Mouse (Mus musculus) stomach, embryonic 16.5 days (tissue): ENCODE data around the gene Taar7f. TPM values are rescaled to one million over a fixed set of nuclear protein-coding genes. Genes with fewer than 3 reads are reported as not detected.

Experiments
- ATAC-seq: fragments of 200-750 bp; cut with Nextera tagmentation; 2 replicates; pipeline ENCODE4 v1.8.0; 2017; ENCODE audit warnings: moderate number of reproducible peaks, moderate TSS enrichment; ENCODE audit not compliant: insufficient read depth, low FRiP score
- H3K27ac ChIP-seq: fragments of 300-500 bp; sonication (generic); 2 replicates; pipeline ENCODE4 v1.5.1; 2014; ENCODE audit warnings: low read length
- H3K27me3 ChIP-seq: fragments of 300-500 bp; sonication (generic); 2 replicates; pipeline ENCODE4 v1.6.1; 2014; ENCODE audit warnings: low read length, control low read depth, mixed read lengths; ENCODE audit not compliant: control insufficient read depth, insufficient read depth
- H3K36me3 ChIP-seq: fragments of 300-500 bp; sonication (generic); 2 replicates; pipeline ENCODE4 v1.6.1; 2014; ENCODE audit warnings: low read length; ENCODE audit not compliant: control insufficient read depth, insufficient read depth
- H3K4me1 ChIP-seq: fragments of 300-500 bp; sonication (generic); 2 replicates; pipeline ENCODE4 v1.6.1; 2014; ENCODE audit warnings: low read length, control low read depth, mixed read lengths; ENCODE audit not compliant: control insufficient read depth, insufficient read depth
- H3K4me2 ChIP-seq: fragments of 300-500 bp; sonication (generic); 2 replicates; pipeline ENCODE4 v1.6.1; 2014; ENCODE audit warnings: low read depth, low read length, mixed read lengths
- H3K4me3 ChIP-seq: fragments of 300-500 bp; sonication (generic); replicated peaks from 2 replicates; pipeline ENCODE4 v1.5.1; 2014; ENCODE audit warnings: mild to moderate bottlenecking, low read length
- H3K9ac ChIP-seq: fragments of 300-500 bp; sonication (generic); 2 replicates; pipeline ENCODE4 v1.6.1; 2014; ENCODE audit warnings: low read length
- H3K9me3 ChIP-seq: fragments of 300-500 bp; sonication (generic); replicated peaks from 2 replicates; pipeline ENCODE4 v1.6.1; 2016; ENCODE audit warnings: low read length, control low read depth; ENCODE audit not compliant: control insufficient read depth
- WGBS: fragments of 180-500 bp; shearing (Covaris S2); extraction: QIAGEN DNeasy Blood & Tissue Kit; methylation state at CpG from one replicate; pipeline ENCODE4 v1.1.7; 2014; 5-methylcytosine and 5-hydroxymethylcytosine counted together
- polyA plus RNA-seq: library from polyadenylated mRNA; unstranded; fragments of >200 nt; fragmentation: Nextera tagmentation; extraction: Ambion mirVana; gene quantifications from 2 replicates; pipeline ENCODE4 v1.2.1, GENCODE M21; 2015

Gene Taar7f
- polyA plus RNA-seq = not detected in 2 replicates

- Histone ChIP-seq H3K27me3 (no peaks in the 10 kb centered on the region), H3K9ac (no peak within 1 kb of the TSS), H3K4me2 (no peak within 1 kb of the TSS), H3K4me1 (no peaks in the 10 kb centered on the region), H3K36me3 (no peaks in the 10 kb centered on the region), H3K4me3 (no peak within 1 kb of the TSS), H3K9me3 (no peaks in the 10 kb centered on the region), H3K27ac (no peak within 1 kb of the TSS)
- ATAC-seq = no peak
These were observed at the start of gene Taar7f for GRCm38 (mm10) chr10:24049210-24049609. Gene Taar7f, plus strand, starts transcription at chr10:24049510.

- Histone ChIP-seq H3K4me2 (no peak within 1 kb of the TSS), H3K27ac (no peak within 1 kb of the TSS), H3K36me3 (no peaks in the 10 kb centered on the region), H3K4me1 (no peaks in the 10 kb centered on the region), H3K4me3 (no peak within 1 kb of the TSS), H3K27me3 (no peaks in the 10 kb centered on the region), H3K9me3 (no peaks in the 10 kb centered on the region), H3K9ac (no peak within 1 kb of the TSS)
- no peak for ATAC-seq
- 57% methylated on average over 1 of the region's 1 CpGs for WGBS
These were observed 49.7 kb upstream of the Taar7f start, which contains the start of gene Taar7b for GRCm38 (mm10) chr10:23999639-24000038. Gene Taar7b, plus strand, starts transcription at chr10:23999939.

DNA sequence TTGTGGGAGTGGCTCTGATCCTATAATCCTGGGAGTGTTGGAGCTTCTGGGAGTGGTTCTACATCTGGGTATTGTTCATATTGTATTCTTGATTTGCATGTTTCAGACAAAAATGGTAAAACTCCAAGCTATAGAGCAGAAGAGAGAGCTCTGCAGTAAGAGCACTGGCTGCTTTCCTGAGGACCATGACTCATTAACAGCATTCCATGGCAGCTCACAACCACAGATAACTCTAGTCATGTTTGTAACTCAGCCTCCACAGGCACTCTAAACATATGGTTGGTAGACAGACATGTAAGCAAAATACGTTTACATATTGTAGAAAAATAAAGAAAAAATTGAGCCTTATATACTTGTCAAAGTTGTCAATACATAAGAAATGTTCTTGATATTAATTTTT is 42.9 kb upstream of the Taar7f start:
- WGBS = 67% methylated on average over 1 of the region's 1 CpGs
- no peaks in the 10 kb centered on the region for H3K27me3 ChIP-seq

GRCm38 (mm10) chr10:24007034-24007433 is 42.3 kb upstream of the Taar7f start:
- H3K36me3 ChIP-seq = no peaks in the 10 kb centered on the region
- H3K4me3 ChIP-seq = no peak overlapping the region
- WGBS = 27% methylated on average over 2 of the region's 2 CpGs
- ATAC-seq = no peak
- H3K9me3 ChIP-seq = no peaks in the 10 kb centered on the region
- no peak overlapping the region for H3K4me2 ChIP-seq
- no peaks in the 10 kb centered on the region for H3K27me3 ChIP-seq
- no peaks in the 10 kb centered on the region for H3K4me1 ChIP-seq
- H3K27ac ChIP-seq = no peak overlapping the region
- H3K9ac ChIP-seq = no peak overlapping the region

More for the DNA sequence above, 42.9 kb upstream of the Taar7f start:
- Histone ChIP-seq H3K27ac (no peak overlapping the region), H3K9me3 (no peaks in the 10 kb centered on the region), H3K9ac (no peak overlapping the region), H3K4me2 (no peak overlapping the region), H3K4me3 (no peak overlapping the region), H3K36me3 (no peaks in the 10 kb centered on the region), H3K4me1 (no peaks in the 10 kb centered on the region)
- no peak for ATAC-seq

DNA sequence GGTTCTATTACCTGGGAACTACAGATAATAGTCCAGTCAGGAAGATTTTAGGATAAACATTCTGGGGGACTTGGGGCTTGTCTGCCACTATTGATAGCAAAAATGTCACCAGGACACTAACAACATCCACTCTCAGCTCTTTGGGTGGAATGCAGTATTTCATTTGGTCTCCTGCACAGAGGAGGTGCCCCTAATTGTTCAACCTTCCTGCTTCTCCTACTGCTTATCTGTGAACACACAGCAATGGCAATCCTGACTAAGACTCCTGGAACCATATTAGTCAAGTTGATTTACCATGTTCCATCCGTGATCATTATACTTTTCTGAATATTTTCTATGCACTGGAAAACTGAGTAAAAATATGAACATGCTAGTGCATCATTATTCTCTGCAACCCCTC is 41.2 kb upstream of the Taar7f start:
- H3K9me3 ChIP-seq = no peaks in the 10 kb centered on the region
- H3K27me3 ChIP-seq = no peaks in the 10 kb centered on the region
- H3K27ac ChIP-seq = no peak overlapping the region
- no peaks in the 10 kb centered on the region for H3K36me3 ChIP-seq
- H3K9ac ChIP-seq = no peak overlapping the region
- no peaks in the 10 kb centered on the region for H3K4me1 ChIP-seq
- ATAC-seq = no peak
- H3K4me3 ChIP-seq = no peak overlapping the region
- no peak overlapping the region for H3K4me2 ChIP-seq
- WGBS = 84% methylated on average over 1 of the region's 1 CpGs

GRCm38 (mm10) chr10:24026922-24027321 is 22.4 kb upstream of the Taar7f start, which contains the start of gene Taar7d:
Gene Taar7d, plus strand, starts transcription at chr10:24027222.
- Histone ChIP-seq H3K4me2 (no peak within 1 kb of the TSS), H3K27ac (no peak within 1 kb of the TSS), H3K4me1 (no peaks in the 10 kb centered on the region), H3K4me3 (no peak within 1 kb of the TSS), H3K9me3 (no peaks in the 10 kb centered on the region), H3K9ac (no peak within 1 kb of the TSS), H3K36me3 (no peaks in the 10 kb centered on the region), H3K27me3 (no peaks in the 10 kb centered on the region)
- no peak for ATAC-seq

GRCm38 (mm10) chr10:24031347-24031746 is 18.0 kb upstream of the Taar7f start:
- H3K9me3 ChIP-seq = no peaks in the 10 kb centered on the region
- H3K27ac ChIP-seq = no peak overlapping the region
- H3K4me3 ChIP-seq = no peak overlapping the region
- ATAC-seq = no peak
- H3K4me1 ChIP-seq = no peaks in the 10 kb centered on the region
- H3K27me3 ChIP-seq = no peaks in the 10 kb centered on the region
- no peaks in the 10 kb centered on the region for H3K36me3 ChIP-seq
- H3K9ac ChIP-seq = no peak overlapping the region
- no peak overlapping the region for H3K4me2 ChIP-seq

DNA sequence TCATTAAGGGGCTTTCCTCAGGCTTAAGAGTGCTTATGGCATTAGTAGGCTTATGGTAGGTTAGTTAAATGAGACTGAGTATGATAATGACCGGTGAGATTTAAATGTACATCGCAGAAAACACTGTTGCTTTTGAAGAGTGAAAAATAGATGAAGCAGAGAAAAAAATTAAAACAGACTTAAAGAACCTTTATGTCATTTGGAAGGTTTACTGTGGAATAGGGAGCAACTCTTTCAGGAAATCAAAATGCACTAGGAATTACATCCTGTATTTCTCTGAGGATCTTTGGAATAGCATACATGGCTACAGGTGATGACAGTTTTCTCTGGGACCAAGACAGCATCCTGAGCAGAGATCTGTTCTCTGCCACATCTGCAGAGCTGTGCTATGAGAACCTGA is 12.0 kb upstream of the Taar7f start, which contains the start of gene Taar7e:
Gene Taar7e (plus strand): TSS at position 301 of the 400 bp plus-strand sequence.
- 90% methylated on average over 2 of the region's 2 CpGs for WGBS
- ATAC-seq = no peak
- no peak within 1 kb of the TSS for H3K9ac ChIP-seq
- no peaks in the 10 kb centered on the region for H3K27me3 ChIP-seq
- H3K4me1 ChIP-seq = no peaks in the 10 kb centered on the region
- no peak within 1 kb of the TSS for H3K4me2 ChIP-seq
- H3K4me3 ChIP-seq = no peak within 1 kb of the TSS
- H3K9me3 ChIP-seq = no peaks in the 10 kb centered on the region
- no peak within 1 kb of the TSS for H3K27ac ChIP-seq
- no peaks in the 10 kb centered on the region for H3K36me3 ChIP-seq

DNA sequence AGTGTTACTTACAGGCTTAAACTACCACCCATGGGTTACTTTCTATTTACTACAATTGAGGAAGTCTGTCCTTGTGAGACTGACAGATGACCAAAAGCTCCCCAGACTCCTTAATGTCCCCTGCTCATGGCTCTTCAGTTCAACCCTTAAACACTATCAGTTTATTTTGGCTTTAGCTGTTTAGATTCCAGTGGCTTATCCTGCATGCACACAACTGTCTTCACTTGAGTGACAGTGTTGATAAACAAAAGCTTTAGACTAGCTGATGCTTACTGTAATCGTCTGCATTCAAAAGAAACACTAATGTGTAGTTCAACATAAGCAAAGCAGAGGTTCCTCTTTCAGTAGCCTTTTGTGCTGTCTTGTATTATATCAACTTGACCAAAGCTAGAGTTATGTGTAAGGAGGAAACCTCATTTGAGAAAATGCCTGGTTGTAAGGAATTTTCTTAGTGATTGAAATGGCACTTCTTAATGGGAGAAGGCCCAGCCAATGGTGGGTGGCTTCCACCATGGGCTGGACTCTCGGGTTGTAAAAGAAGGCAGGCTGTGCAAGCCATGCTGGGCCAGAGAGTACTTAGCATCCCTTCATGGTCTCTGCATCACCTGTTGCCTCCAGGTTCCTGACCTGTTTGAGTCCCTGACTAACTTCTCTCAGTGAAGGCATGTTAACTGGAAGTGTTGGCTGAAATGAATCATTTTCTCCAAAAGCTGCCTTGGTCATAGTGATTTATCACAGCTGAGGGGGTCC is 9.0 kb upstream of the Taar7f start:
- Histone ChIP-seq H3K9me3 (no peaks in the 10 kb centered on the region), H3K27me3 (no peaks in the 10 kb centered on the region), H3K9ac (no peak overlapping the region), H3K27ac (no peak overlapping the region), H3K4me3 (no peak overlapping the region), H3K4me1 (no peaks in the 10 kb centered on the region), H3K4me2 (no peak overlapping the region), H3K36me3 (no peaks in the 10 kb centered on the region)
- 38% methylated on average over 2 of the region's 2 CpGs for WGBS
- no peak for ATAC-seq
